Mouse (Mus musculus): ENCODE data around the gene Mosmo. TPM values are rescaled to one million over a fixed set of nuclear protein-coding genes. Genes with fewer than 3 reads are reported as not detected.

The Mosmo gene
- total and polyA plus RNA-seq, 3 experiments = 30.4 to 127 (median 44.5) TPM

GRCm38 (mm10) chr7:120746029-120746428, 68.6 kb downstream of the Mosmo start:
- peaks cover 58% of the 10 kb centered on the region for H3K27me3 ChIP-seq (ENCODE audit: insufficient read depth, low read length)
- H3K36me3 ChIP-seq (replicated peaks) = no peaks in the 10 kb centered on the region
- TF ChIP-seq TAL1 (conservative IDR thresholded peaks at IDR 0.05; ENCODE audit: low read depth, low read length) = no peak
- no peak for TF ChIP-seq POLR2AphosphoS5 (IDR thresholded peaks at IDR 0.05; ENCODE audit: insufficient replicate concordance, low read depth, low read length)
- no peak for TF ChIP-seq CTCF (IDR thresholded peaks at IDR 0.05; ENCODE audit: low read depth, low read length)
- no peak for TF ChIP-seq GATA2 (IDR thresholded peaks at IDR 0.05; ENCODE audit: borderline replicate concordance, low read depth, low read length)
- TF ChIP-seq GATA1 (IDR thresholded peaks at IDR 0.05; ENCODE audit: borderline replicate concordance, low read length) = no peak
- ATAC-seq (ENCODE audit: extremely low read depth, insufficient number of reproducible peaks, low FRiP score, poor library complexity, severe bottlenecking) = no peak
- DNase-seq (ENCODE audit: low spot score) = no peak
- no peaks in the 10 kb centered on the region for H3K4me1 ChIP-seq (ENCODE audit: insufficient read depth, low read depth, low read length)
- no peak overlapping the region for H3K4me3 ChIP-seq (ENCODE audit: low read depth, low read length)
- no peaks in the 10 kb centered on the region for H3K9me3 ChIP-seq (replicated peaks)

GRCm38 (mm10) chr7:120746821-120747220, 69.4 kb downstream of the Mosmo start:
- H3K4me1 ChIP-seq (ENCODE audit: insufficient read depth, low read depth, low read length) = no peaks in the 10 kb centered on the region
- H3K4me3 ChIP-seq (ENCODE audit: low read depth, low read length) = no peak overlapping the region
- TF ChIP-seq GATA1 (IDR thresholded peaks at IDR 0.05; ENCODE audit: borderline replicate concordance, low read length) = no peak
- TF ChIP-seq CTCF (IDR thresholded peaks at IDR 0.05; ENCODE audit: low read depth, low read length) = no peak
- TF ChIP-seq TAL1 (conservative IDR thresholded peaks at IDR 0.05; ENCODE audit: low read depth, low read length) = no peak
- no peak for TF ChIP-seq GATA2 (IDR thresholded peaks at IDR 0.05; ENCODE audit: borderline replicate concordance, low read depth, low read length)
- H3K36me3 ChIP-seq (replicated peaks) = no peaks in the 10 kb centered on the region
- H3K27me3 ChIP-seq (ENCODE audit: insufficient read depth, low read length) = peaks cover 59% of the 10 kb centered on the region
- H3K9me3 ChIP-seq (replicated peaks) = no peaks in the 10 kb centered on the region
- ATAC-seq (ENCODE audit: extremely low read depth, insufficient number of reproducible peaks, low FRiP score, poor library complexity, severe bottlenecking) = no peak
- no peak for DNase-seq (ENCODE audit: low spot score)

GRCm38 (mm10) chr7:120748478-120748877, 71.1 kb downstream of the Mosmo start:
- DNase-seq (ENCODE audit: low spot score) (no peak), ATAC-seq (ENCODE audit: extremely low read depth, insufficient number of reproducible peaks, low FRiP score, poor library complexity, severe bottlenecking) (no peak)
- H3K4me1 ChIP-seq (ENCODE audit: insufficient read depth, low read depth, low read length) = peaks cover 3% of the 10 kb centered on the region; the same call in 1 of the 2 replicates
- H3K9me3 ChIP-seq (replicated peaks) = no peaks in the 10 kb centered on the region
- peaks cover 55% of the 10 kb centered on the region for H3K27me3 ChIP-seq (ENCODE audit: insufficient read depth, low read length)
- no peak overlapping the region for H3K4me3 ChIP-seq (ENCODE audit: low read depth, low read length)
- no peaks in the 10 kb centered on the region for H3K36me3 ChIP-seq (replicated peaks)
- TF ChIP-seq TAL1 (conservative IDR thresholded peaks at IDR 0.05; ENCODE audit: low read depth, low read length) = no peak
- TF ChIP-seq POLR2AphosphoS5 (IDR thresholded peaks at IDR 0.05; ENCODE audit: insufficient replicate concordance, low read depth, low read length) = no peak
- TF ChIP-seq CTCF (IDR thresholded peaks at IDR 0.05; ENCODE audit: low read depth, low read length) = no peak
- no peak for TF ChIP-seq GATA2 (IDR thresholded peaks at IDR 0.05; ENCODE audit: borderline replicate concordance, low read depth, low read length)
- TF ChIP-seq GATA1 (IDR thresholded peaks at IDR 0.05; ENCODE audit: borderline replicate concordance, low read length) = no peak

GRCm38 (mm10) chr7:120751330-120751729, 73.9 kb downstream of the Mosmo start:
- H3K4me1 ChIP-seq (ENCODE audit: insufficient read depth, low read depth, low read length) = peaks cover 10% of the 10 kb centered on the region; the same call in 1 of the 2 replicates
- no peak overlapping the region for H3K4me3 ChIP-seq (ENCODE audit: low read depth, low read length)
- DNase-seq (ENCODE audit: low spot score) = no peak
- H3K36me3 ChIP-seq (replicated peaks) = no peaks in the 10 kb centered on the region
- no peaks in the 10 kb centered on the region for H3K9me3 ChIP-seq (replicated peaks)
- no peak for TF ChIP-seq TAL1 (conservative IDR thresholded peaks at IDR 0.05; ENCODE audit: low read depth, low read length)
- TF ChIP-seq GATA2 (IDR thresholded peaks at IDR 0.05; ENCODE audit: borderline replicate concordance, low read depth, low read length) = no peak
- peaks cover 43% of the 10 kb centered on the region for H3K27me3 ChIP-seq (ENCODE audit: insufficient read depth, low read length)
- no peak for ATAC-seq (ENCODE audit: extremely low read depth, insufficient number of reproducible peaks, low FRiP score, poor library complexity, severe bottlenecking)

- no peak overlapping the region for H3K4me3 ChIP-seq (ENCODE audit: low read depth, low read length)
- ATAC-seq (ENCODE audit: extremely low read depth, insufficient number of reproducible peaks, low FRiP score, poor library complexity, severe bottlenecking) (no peak), DNase-seq (ENCODE audit: low spot score) (no peak)
- peaks cover 43% of the 10 kb centered on the region for H3K27me3 ChIP-seq (ENCODE audit: insufficient read depth, low read length)
- H3K4me1 ChIP-seq (ENCODE audit: insufficient read depth, low read depth, low read length) = peaks cover 10% of the 10 kb centered on the region; the same call in 1 of the 2 replicates
- peaks cover 3% of the 10 kb centered on the region; the same call in 1 of the 2 replicates for H3K9me3 ChIP-seq (replicated peaks)
- TF ChIP-seq CTCF (IDR thresholded peaks at IDR 0.05; ENCODE audit: low read depth, low read length) = no peak
- TF ChIP-seq GATA2 (IDR thresholded peaks at IDR 0.05; ENCODE audit: borderline replicate concordance, low read depth, low read length) = no peak
- TF ChIP-seq POLR2AphosphoS5 (IDR thresholded peaks at IDR 0.05; ENCODE audit: insufficient replicate concordance, low read depth, low read length) = no peak
- no peak for TF ChIP-seq GATA1 (IDR thresholded peaks at IDR 0.05; ENCODE audit: borderline replicate concordance, low read length)
- no peak for TF ChIP-seq TAL1 (conservative IDR thresholded peaks at IDR 0.05; ENCODE audit: low read depth, low read length)
- no peaks in the 10 kb centered on the region for H3K36me3 ChIP-seq (replicated peaks)
Observed at GRCm38 (mm10) chr7:120751906-120752305, 74.5 kb downstream of the Mosmo start.

GRCm38 (mm10) chr7:120754671-120755070, 77.3 kb downstream of the Mosmo start:
- ATAC-seq (ENCODE audit: extremely low read depth, insufficient number of reproducible peaks, low FRiP score, poor library complexity, severe bottlenecking) = peak; percentile 60; the same call in 1 of the 2 replicates
- H3K27me3 ChIP-seq (ENCODE audit: insufficient read depth, low read length) = peaks cover 32% of the 10 kb centered on the region
- no peak overlapping the region for H3K4me3 ChIP-seq (ENCODE audit: low read depth, low read length)
- H3K36me3 ChIP-seq (replicated peaks) = no peaks in the 10 kb centered on the region
- H3K4me1 ChIP-seq (ENCODE audit: insufficient read depth, low read depth, low read length) = peaks cover 10% of the 10 kb centered on the region; the same call in 1 of the 2 replicates
- peak; percentile 59 for DNase-seq (ENCODE audit: low spot score)
- peak; percentile 79 for TF ChIP-seq CTCF (IDR thresholded peaks at IDR 0.05; ENCODE audit: low read depth, low read length)
- no peak for TF ChIP-seq GATA1 (IDR thresholded peaks at IDR 0.05; ENCODE audit: borderline replicate concordance, low read length)
- no peak for TF ChIP-seq POLR2AphosphoS5 (IDR thresholded peaks at IDR 0.05; ENCODE audit: insufficient replicate concordance, low read depth, low read length)
- peaks cover 4% of the 10 kb centered on the region; the same call in 1 of the 2 replicates for H3K9me3 ChIP-seq (replicated peaks)

- no peak for ATAC-seq (ENCODE audit: extremely low read depth, insufficient number of reproducible peaks, low FRiP score, poor library complexity, severe bottlenecking)
- Histone ChIP-seq H3K27me3 (ENCODE audit: insufficient read depth, low read length) (peaks cover 38% of the 10 kb centered on the region), H3K4me1 (ENCODE audit: insufficient read depth, low read depth, low read length) (no peaks in the 10 kb centered on the region), H3K9me3 (replicated peaks) (no peaks in the 10 kb centered on the region), H3K4me3 (ENCODE audit: low read depth, low read length) (no peak overlapping the region), H3K36me3 (replicated peaks) (no peaks in the 10 kb centered on the region)
- TF ChIP-seq POLR2AphosphoS5 (IDR thresholded peaks at IDR 0.05; ENCODE audit: insufficient replicate concordance, low read depth, low read length) = no peak
- no peak for TF ChIP-seq GATA2 (IDR thresholded peaks at IDR 0.05; ENCODE audit: borderline replicate concordance, low read depth, low read length)
- no peak for TF ChIP-seq TAL1 (conservative IDR thresholded peaks at IDR 0.05; ENCODE audit: low read depth, low read length)
- no peak for DNase-seq (ENCODE audit: low spot score)
Observed at GRCm38 (mm10) chr7:120767369-120767768, 90.0 kb downstream of the Mosmo start.

Data from G1E (cell line).